Mouse (Mus musculus) midbrain, postnatal 0 days (tissue): ENCODE results near the gene Lce1b. TPM values are rescaled to one million over a fixed set of nuclear protein-coding genes. Genes with fewer than 3 reads are reported as not detected.

ENCODE experiments used
- ATAC-seq: fragments of 200-750 bp; cut with Nextera tagmentation; 2 replicates; pipeline ENCODE4 v1.8.0; 2017; ENCODE audit warnings: moderate number of reproducible peaks, mild to moderate bottlenecking, moderate TSS enrichment, moderate library complexity; ENCODE audit not compliant: low FRiP score
- DNase-seq: peaks from one replicate; pipeline ENCODE4 v3.0.0-alpha.2; 2015; ENCODE audit warnings: low spot score
- H3K27ac ChIP-seq: fragments of 300-500 bp; sonication (generic); 2 replicates; pipeline ENCODE4 v1.5.1; 2014; ENCODE audit warnings: low read depth, mild to moderate bottlenecking, low read length, mixed read lengths
- H3K27me3 ChIP-seq: fragments of 300-500 bp; sonication (generic); 2 replicates; pipeline ENCODE4 v1.6.1; 2014; ENCODE audit warnings: low read length, control low read depth, mixed read lengths; ENCODE audit not compliant: insufficient read depth
- H3K36me3 ChIP-seq: fragments of 300-500 bp; sonication (generic); 2 replicates; pipeline ENCODE4 v1.6.1; 2014; ENCODE audit warnings: low read length, control low read depth, mixed read lengths; ENCODE audit not compliant: insufficient read depth
- H3K4me1 ChIP-seq: fragments of 300-500 bp; sonication (generic); 2 replicates; pipeline ENCODE4 v1.6.1; 2014; ENCODE audit warnings: mild to moderate bottlenecking, control low read depth, antibody characterized with exemption, low read length, mixed read lengths; ENCODE audit not compliant: insufficient read depth
- H3K4me2 ChIP-seq: fragments of 300-500 bp; sonication (generic); 2 replicates; pipeline ENCODE4 v1.6.1; 2014; ENCODE audit warnings: low read depth, mild to moderate bottlenecking, low read length, mixed read lengths; ENCODE audit not compliant: poor library complexity, severe bottlenecking
- H3K4me3 ChIP-seq: fragments of 300-500 bp; sonication (generic); 2 replicates; pipeline ENCODE4 v1.5.1; 2014; ENCODE audit warnings: low read depth, mild to moderate bottlenecking, low read length, moderate library complexity
- H3K9ac ChIP-seq: fragments of 300-500 bp; sonication (generic); replicated peaks from 2 replicates; pipeline ENCODE4 v1.6.1; 2014; ENCODE audit warnings: mild to moderate bottlenecking, low read length, moderate library complexity, mixed read lengths; ENCODE audit not compliant: poor library complexity, severe bottlenecking
- H3K9me3 ChIP-seq: fragments of 300-500 bp; sonication (generic); 2 replicates; pipeline ENCODE4 v1.6.1; 2016; ENCODE audit warnings: low read length, control low read depth
- CTCF ChIP-seq: IDR thresholded peaks from 2 replicates; pipeline ENCODE4 v1.5.1; 2016; ENCODE audit warnings: antibody characterized with exemption, mild to moderate bottlenecking
- WGBS: fragments of 180-500 bp; shearing (Covaris S2); extraction: QIAGEN DNeasy Blood & Tissue Kit; methylation state at CpG from one replicate; pipeline ENCODE4 v1.1.7; 2014; 5-methylcytosine and 5-hydroxymethylcytosine counted together
- polyA plus RNA-seq: library from polyadenylated mRNA; unstranded; fragments of >200 nt; fragmentation: Nextera tagmentation; extraction: Ambion mirVana; gene quantifications from 2 replicates; pipeline ENCODE4 v1.2.1, GENCODE M21; 2015
- total RNA-seq: library from RNA; depleted of rRNA; stranded (reverse); fragments of >200 nt; gene quantifications from 2 replicates; pipeline ENCODE4 v1.2.3, GENCODE M21; 2014

Lce1b gene
- total and polyA plus RNA-seq, 2 experiments from 2014 or later = 2.7 TPM; not detected in 1

- no peak for ATAC-seq
Observed at GRCm38 (mm10) chr3:92670215-92670614, 13.5 kb upstream of the Lce1b start, which contains the start of gene Lce1a2. Lce1a2 (minus strand) TSS chr3:92670315.

DNA sequence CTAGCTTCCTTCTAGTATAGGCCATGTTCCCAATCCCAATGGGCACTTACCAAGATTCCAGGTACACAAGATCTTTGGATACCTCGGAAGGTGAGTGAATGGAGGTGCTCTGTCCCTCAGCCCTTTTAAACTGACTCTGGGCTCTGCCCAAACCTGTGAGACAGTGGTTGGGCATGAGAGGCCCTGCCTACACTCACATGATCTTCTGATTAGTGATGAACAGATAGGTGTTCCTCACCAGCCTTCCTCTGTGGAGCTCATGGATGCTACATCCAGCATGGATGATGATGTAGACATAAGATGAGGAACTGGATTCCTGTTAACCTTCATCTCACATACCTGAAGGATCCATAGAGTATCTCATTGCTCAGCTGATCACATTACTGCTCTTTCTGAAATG lies 8.5 kb downstream of the Lce1b start, which contains the start of gene Lce1a1:
Gene Lce1a1 (minus strand): TSS at position 101 of the 400 bp plus-strand sequence.
- ATAC-seq (no peak), DNase-seq (no peak)
- TF ChIP-seq CTCF = no peak
- no peaks in the 10 kb centered on the region for H3K9me3 ChIP-seq
- no peaks in the 10 kb centered on the region for H3K27me3 ChIP-seq
- no peak within 1 kb of the TSS for H3K9ac ChIP-seq
- no peak within 1 kb of the TSS for H3K4me3 ChIP-seq
- no peak within 1 kb of the TSS for H3K27ac ChIP-seq
- no peaks in the 10 kb centered on the region for H3K4me1 ChIP-seq
- H3K36me3 ChIP-seq = no peaks in the 10 kb centered on the region
- H3K4me2 ChIP-seq = no peak within 1 kb of the TSS
- 97% methylated on average over 1 of the region's 1 CpGs for WGBS

More at GRCm38 (mm10) chr3:92670215-92670614, 13.5 kb upstream of the Lce1b start, which contains the start of gene Lce1a2:
- no peak for DNase-seq
- no peaks in the 10 kb centered on the region for H3K27me3 ChIP-seq
- no peak for TF ChIP-seq CTCF
- H3K9ac ChIP-seq = no peak within 1 kb of the TSS
- no peak within 1 kb of the TSS for H3K4me2 ChIP-seq
- no peaks in the 10 kb centered on the region for H3K9me3 ChIP-seq
- H3K4me3 ChIP-seq = no peak within 1 kb of the TSS
- H3K27ac ChIP-seq = no peak within 1 kb of the TSS
- H3K4me1 ChIP-seq = no peaks in the 10 kb centered on the region
- no peaks in the 10 kb centered on the region for H3K36me3 ChIP-seq

DNA sequence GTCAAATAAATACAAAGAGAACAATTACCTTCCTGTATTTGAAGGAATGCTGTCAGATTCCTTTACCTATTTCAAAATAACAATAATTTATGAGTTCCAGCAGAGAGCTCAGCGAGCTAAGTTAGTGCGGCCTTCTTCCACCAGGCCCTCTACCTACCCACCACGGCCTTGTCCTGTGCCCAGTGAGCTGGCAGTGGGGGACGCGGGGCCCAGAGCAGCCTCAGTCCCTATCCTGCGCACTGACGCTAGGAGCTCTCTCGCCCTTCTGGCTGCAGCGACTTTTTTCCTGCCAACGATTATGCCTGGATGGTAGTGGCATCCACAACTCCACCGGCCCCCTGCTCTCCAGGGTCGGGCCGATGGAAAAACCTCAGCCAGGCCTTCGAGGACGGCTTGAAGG lies 16.9 kb downstream of the Lce1b start:
- Histone ChIP-seq H3K36me3 (no peaks in the 10 kb centered on the region), H3K4me1 (no peaks in the 10 kb centered on the region), H3K27ac (no peak overlapping the region), H3K9me3 (no peaks in the 10 kb centered on the region), H3K4me2 (no peak overlapping the region), H3K9ac (no peak overlapping the region), H3K27me3 (no peaks in the 10 kb centered on the region), H3K4me3 (no peak overlapping the region)
- TF ChIP-seq CTCF = no peak
- DNase-seq (no peak), ATAC-seq (no peak)
- WGBS = 96% methylated on average over 15 of the region's 15 CpGs

GRCm38 (mm10) chr3:92638653-92638991 lies 18.1 kb downstream of the Lce1b start:
- Histone ChIP-seq H3K4me2 (no peak overlapping the region), H3K27ac (no peak overlapping the region), H3K27me3 (no peaks in the 10 kb centered on the region), H3K9ac (no peak overlapping the region), H3K9me3 (no peaks in the 10 kb centered on the region), H3K4me3 (no peak overlapping the region), H3K36me3 (no peaks in the 10 kb centered on the region), H3K4me1 (no peaks in the 10 kb centered on the region)
- TF ChIP-seq CTCF = no peak
- DNase-seq (no peak), ATAC-seq (no peak)
- 59% methylated on average over 3 of the region's 3 CpGs for WGBS

GRCm38 (mm10) chr3:92637745-92638652 lies 18.7 kb downstream of the Lce1b start:
- Histone ChIP-seq H3K36me3 (no peaks in the 10 kb centered on the region), H3K4me1 (no peaks in the 10 kb centered on the region), H3K9ac (no peak overlapping the region), H3K9me3 (no peaks in the 10 kb centered on the region), H3K27ac (no peak overlapping the region), H3K4me2 (no peak overlapping the region), H3K4me3 (no peak overlapping the region), H3K27me3 (no peaks in the 10 kb centered on the region)
- DNase-seq (peak; percentile 35), ATAC-seq (no peak)
- 15% methylated on average over 1 of the region's 1 CpGs for WGBS
- no peak for TF ChIP-seq CTCF

GRCm38 (mm10) chr3:92621560-92621959 lies 35.2 kb downstream of the Lce1b start, which contains the start of gene Lce6a:
Lce6a (minus strand) TSS chr3:92621660.
- Histone ChIP-seq H3K4me1 (no peaks in the 10 kb centered on the region), H3K4me2 (no peak within 1 kb of the TSS), H3K27me3 (no peaks in the 10 kb centered on the region), H3K4me3 (no peak within 1 kb of the TSS), H3K36me3 (no peaks in the 10 kb centered on the region), H3K9ac (no peak within 1 kb of the TSS), H3K27ac (no peak within 1 kb of the TSS), H3K9me3 (no peaks in the 10 kb centered on the region)
- DNase-seq (no peak), ATAC-seq (no peak)
- TF ChIP-seq CTCF = no peak
- 81% methylated on average over 2 of the region's 2 CpGs for WGBS
